Mouse (Mus musculus) bone marrow macrophage, adult 2 months (primary cell): ENCODE results near the gene Prkce.

ENCODE experiments used
- CTCF ChIP-seq: IDR thresholded peaks from 2 replicates; pipeline ENCODE4 v1.5.1; 2012; ENCODE audit warnings: low read depth, mild to moderate bottlenecking, low read length, moderate library complexity
- POLR2A ChIP-seq: IDR thresholded peaks from 2 replicates; pipeline ENCODE4 v1.6.1; 2012; ENCODE audit warnings: mild to moderate bottlenecking, low read depth, low read length, borderline replicate concordance

- TF ChIP-seq POLR2A, result no peak
- no peak for TF ChIP-seq CTCF
These were observed 38.7 kb downstream of the Prkce start for GRCm38 (mm10) chr17:86206289-86206688.
